Mouse (Mus musculus): Measurements from ENCODE around the gene Cldnd1.

The Cldnd1 gene

DNA sequence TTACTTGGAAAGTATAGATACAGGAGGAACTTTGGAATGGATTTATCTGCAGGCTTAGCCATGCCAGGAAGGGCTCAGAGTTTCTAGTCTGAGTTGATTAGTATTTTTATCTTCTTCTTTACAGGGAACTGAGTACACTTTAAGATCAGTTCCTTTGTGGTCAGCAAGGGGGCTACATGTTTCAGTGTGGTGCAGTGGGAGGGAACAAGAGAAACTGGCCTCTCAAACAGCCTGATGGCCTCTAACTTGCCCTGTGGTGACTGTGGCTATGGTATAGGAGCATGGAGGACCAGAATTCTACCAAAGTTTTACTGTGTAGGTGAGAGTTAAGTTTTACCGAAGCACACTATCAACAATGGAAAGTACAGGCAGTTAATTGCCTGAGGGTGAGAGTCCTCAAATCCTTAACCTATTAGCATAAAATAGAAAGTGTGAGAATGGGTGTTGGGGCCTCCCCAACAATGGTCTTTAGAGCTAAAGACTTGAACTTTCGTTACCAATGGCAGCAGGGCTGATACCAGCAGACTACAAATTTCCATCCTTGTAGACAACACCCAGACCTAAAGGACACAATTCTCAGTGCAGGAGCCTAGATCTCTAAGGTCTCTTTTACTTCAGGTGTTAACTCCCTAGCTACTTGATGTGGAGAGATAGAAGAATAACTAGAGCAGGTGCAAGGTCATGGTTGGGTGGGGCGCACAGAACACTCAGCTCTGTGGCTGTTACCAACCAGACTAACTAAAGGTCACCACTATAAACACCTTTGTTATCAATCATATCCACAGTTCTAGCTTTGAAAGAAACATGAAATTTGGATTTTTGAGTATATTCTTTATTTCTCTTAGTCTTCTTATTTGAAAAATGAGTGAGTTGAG, 18.9 kb upstream of the Cldnd1 start:
- no peak for DNase-seq (ENCODE audit: low spot score in 2 of 2)

DNA sequence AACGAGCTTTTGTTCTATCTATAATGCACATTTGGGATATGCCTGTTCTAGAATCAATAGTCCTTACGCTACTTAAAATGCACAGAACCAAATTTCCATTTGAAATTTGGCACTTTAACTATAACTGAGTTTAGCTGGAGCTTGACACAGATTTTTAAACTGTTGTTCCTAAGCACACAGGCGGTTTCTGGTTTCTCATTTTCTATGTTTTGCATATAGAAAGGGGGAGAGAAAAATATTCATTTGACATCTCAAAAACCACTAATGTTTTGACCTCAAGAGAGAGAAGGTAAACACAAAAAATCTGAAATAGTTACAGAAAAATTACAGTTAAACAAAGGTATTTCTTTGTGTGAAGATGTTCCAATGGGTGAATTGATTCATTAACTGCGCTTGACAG, 18.2 kb upstream of the Cldnd1 start:
- no peak for DNase-seq (ENCODE audit: low spot score in 2 of 2)

DNA sequence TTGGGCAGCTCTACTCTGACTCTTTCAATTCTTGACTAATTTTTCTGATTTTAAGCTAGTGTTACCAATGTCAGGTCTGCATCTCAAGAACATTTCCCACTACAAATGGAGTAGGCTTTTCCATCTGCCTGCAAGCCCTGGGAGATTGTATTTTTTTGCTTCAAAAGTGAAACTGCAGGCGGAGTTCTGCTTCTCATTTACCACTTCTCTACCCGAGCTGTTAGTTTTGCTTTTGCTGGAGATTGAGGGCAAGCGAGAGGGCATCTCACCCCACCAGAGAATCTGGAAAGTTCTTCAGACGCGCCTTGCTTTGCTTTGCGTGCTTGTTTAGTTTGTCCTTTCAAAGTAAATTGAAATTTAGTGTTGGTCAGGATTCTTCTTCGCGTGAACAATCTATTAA, 15.5 kb upstream of the Cldnd1 start:
- DNase-seq (ENCODE audit: low spot score in 2 of 2), result no peak

DNA sequence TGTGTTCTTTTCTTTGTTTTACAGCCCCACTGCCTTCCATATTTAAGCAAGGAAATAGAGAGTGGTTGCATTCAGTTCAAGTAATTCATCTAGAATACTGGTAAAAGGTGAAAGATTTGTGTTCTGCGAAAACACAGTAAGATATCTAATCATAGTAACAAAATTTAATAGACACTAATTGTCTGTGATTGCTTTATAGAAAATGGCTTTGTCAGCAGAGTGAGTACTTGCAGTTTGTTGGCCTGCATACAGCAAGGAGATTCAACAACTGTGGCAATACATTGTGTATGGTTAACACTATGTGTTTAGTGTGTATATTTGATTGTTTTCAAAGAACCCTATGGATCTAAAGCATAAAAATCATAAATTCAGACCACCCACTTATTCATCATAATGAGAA, 14.6 kb upstream of the Cldnd1 start:
- no peak for DNase-seq (ENCODE audit: low spot score in 2 of 2)

DNA sequence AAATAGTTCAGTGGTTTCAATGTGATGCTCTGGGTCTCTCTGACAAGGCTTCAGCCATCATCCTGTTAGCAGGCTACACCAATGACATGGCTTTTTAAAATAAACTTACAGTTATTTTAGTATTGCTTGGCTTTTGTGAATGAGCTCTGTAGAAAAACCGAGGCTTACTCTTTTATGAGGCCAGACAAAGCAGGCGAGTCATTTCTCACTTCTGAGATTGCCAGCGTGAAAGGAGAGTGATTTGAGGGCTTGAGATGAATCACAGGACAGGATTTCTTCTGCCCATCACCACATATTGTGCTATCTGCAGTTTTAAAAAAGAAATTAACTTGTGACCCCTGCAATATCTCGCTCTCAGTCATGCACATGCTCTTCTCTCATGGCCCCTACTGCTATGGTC, 12.7 kb upstream of the Cldnd1 start:
- no peak for DNase-seq (ENCODE audit: low spot score in 2 of 2)

DNA sequence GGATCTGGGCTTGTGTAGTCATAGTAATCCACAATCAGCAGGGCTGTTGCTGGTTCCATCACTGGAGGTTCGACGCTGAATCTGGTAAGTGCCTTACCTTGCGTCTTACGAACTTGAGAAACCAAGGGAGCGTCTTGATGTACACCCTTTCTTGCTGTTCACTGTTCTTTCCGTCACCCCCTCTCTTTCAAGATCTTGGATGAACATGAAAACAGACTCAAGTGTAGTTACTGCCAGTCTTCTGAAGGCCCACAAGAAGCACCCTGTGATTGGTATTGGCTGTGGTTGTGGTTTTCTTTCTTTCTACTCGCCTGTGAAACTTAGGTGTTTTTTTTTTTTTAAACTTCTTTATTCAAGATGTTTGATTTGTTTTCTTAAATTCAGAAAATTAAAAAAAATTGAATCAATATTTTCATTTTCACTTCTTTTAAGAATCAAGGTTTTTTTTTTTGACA, 9.0 kb upstream of the Cldnd1 start, which contains the start of gene Gpr15:
Gpr15 (minus strand) TSS at position 405 of the 455 bp plus-strand sequence.
- no peak for DNase-seq (ENCODE audit: low spot score in 2 of 2)

DNA sequence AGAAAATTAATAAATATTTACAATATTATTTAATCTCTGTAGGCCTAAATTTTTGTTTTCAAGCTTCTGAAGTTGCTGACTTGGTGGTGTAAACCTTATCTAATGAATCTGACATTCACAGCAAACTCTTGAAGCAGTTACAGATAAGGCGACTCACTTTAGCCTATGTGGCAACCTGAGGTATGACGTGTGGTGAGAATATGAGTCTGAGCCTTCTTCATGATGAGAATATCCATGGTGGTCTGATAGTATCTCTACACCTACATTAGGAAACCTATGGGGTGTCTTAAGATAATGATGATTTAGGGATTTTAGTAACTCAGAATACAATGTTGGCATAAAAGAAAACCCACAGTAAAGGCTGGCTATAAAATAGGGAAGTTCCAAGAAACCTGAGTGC, 5.4 kb upstream of the Cldnd1 start:
- DNase-seq (ENCODE audit: low spot score in 2 of 2), result no peak

DNA sequence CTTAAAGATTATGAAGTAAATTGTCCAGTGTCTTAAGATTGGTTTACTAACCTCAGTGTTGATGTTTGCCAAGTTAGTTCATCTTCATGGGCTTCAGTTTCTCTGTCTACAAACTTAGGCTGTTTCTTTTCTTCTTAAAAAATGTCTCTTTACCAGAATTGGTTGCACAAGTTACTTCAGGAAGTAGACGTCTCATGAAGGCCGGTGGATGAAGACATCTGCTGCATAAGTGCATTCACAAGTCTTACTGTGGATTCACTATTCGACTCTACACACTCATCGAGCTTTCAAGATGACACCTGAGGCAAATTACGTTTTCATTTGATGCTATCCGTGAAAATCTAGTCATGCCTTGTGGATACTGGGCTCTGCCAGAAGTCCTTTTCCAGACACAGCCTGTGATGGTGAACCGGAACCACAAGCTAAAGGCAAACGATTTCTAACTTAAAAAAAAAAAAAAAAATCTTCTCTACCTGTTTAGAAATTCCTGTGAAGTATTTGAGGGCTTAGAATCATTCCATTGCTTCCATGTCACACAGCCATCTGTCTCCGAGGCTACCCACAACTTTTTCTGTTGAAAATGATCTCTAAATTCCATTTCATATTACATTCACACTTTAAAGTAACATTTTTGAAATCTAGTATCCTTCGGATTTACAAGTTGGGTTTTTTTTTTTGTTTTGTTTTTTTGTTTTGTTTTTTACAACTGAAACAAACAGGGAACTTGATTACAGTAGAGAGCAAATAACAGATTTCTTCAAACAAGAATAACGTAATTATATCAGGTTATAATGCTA, 832 bp upstream of the Cldnd1 start:
- no peak for DNase-seq (ENCODE audit: low spot score in 2 of 2)

DNA sequence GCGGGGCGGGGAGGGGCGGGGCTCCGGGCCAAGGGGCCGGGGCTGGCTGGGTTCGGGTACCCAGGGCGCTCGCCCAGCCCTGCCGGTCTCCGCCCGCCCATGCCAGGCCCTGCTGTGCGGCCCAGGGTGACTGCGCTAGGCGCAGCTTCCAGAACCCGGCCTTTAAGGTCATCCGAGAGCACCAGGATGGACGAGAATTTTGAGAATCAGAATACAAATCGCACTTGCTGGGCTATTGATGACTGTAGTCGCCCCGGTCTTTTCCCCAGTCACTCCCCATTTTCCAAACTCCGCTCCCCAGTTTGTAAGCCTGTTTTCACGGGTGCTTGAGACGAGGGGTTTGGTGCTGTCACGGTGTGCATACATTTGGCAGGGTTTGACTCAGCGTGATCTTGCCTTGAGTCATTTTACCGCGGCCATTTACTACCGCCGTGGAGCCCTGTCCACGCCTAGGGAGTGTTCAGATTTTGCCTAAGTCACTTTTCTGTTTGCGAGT, 514 bp downstream of the Cldnd1 start:
- no peak for DNase-seq (ENCODE audit: low spot score in 2 of 2)

DNA sequence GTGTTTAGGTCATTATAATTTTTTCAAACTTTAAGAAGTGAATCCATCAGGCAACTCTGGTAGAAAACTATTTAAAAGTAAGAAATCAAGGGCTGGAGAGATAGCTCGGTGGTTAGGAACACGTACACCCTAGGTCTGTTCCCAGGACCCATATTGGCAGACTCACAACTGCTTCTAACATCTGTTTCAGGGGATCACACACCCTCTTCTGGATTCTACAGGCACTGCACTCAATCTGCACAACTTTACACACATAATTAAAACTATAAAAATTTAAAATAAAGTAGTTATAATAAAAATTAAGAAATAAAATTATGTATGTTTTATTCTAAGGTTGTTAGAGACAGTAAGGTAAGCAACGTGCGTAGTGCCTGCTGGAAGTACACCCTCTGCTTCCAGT, 10.5 kb downstream of the Cldnd1 start:
- DNase-seq (ENCODE audit: low spot score in 2 of 2), result no peak

DNA sequence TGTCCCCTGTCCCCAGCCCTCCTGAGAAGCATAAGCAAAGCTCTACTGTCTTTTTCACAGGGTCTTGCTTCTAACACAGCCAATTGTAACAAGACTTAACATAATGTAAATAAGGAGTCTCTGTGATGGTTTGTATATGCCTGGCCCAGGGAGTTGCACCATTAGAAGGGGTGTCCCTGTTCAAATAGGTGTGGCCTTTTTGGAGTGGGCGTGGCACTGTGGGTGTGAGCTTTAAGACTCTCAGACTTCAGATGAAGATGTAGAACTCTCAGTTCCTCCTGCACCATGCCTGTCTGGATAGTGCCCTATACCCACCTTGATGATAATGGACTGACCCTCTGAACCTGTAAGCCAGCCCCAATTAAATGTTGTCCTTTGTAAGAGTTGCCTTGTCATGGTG, 11.1 kb downstream of the Cldnd1 start:
- no peak for DNase-seq (ENCODE audit: low spot score in 2 of 2)

DNA sequence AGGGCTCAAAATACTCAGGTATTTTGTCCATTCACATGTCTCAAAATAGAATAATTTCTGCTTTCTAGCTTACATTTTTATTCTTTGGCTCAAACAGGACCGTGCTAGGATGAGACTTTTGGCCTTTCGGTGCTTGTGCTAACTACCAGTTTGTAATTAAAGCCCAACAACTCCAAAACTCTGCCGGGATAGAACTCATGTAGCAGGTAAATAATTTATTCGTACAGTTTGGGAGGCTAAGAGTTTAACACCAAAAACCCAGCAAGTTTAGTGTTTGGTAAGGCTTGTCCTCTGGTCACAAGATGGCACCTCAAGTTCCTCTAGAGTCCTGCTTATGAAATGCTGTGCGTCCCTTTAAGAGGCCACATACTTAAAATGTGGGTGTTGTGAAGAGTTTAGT, 13.0 kb downstream of the Cldnd1 start:
- no peak for DNase-seq (ENCODE audit: low spot score in 2 of 2)

DNA sequence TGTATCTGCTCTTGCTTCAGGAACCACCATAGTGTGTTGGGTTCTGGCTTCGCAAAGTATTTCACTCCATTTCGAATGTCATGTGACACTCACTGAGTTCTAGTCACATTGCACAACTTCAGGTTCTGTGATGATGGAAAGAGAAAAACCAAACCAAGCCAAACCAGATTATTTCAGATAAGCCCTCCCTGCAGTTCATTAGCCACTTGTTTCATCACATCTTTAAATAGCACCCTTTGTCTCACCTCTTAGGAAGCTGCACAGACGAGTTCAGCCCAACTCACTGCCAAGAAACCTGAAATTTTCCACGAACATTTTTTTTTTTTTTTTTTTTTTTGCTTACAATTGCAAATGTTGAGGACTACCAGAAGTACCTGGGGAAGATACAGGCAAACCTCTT, 19.0 kb downstream of the Cldnd1 start:
- DNase-seq (ENCODE audit: low spot score in 2 of 2), result no peak

DNA sequence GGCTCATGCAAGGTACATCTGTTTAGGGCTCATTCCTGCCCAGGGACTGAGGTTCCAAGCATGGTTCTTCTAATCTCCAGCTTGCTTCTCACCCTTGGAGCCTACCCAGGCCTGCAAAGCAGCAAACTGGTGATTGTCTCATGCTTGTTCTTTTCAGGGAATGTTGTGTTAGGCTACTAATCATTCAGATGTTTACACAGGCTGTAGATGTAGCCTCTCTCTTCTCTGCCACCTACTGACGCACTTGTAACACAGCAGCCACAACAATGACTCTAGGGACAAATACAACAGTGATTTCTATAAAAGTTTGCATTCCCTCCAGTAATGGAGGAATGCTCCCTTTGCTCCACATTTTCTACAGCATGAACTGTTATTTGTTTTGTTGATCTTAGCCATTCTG, 23.6 kb downstream of the Cldnd1 start:
- no peak for DNase-seq (ENCODE audit: low spot score in 2 of 2)

DNA sequence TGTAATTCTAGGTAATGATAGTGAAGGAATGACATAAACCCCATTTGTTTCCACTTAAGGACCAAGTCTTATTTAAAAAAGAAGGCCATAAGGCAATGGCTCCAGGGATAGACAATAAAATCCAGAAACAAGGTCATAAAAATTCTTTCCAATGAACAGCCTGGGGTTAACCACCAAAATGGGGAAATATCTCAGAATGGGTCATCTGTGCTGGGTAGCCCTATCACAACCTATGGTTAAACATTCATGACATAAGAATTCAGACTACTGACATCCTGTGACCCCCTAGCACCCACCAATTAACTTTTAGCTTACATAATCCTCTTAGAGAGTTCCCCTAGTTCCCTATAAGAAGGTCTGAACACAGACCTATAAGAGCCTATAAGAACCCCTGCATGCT, 28.5 kb downstream of the Cldnd1 start:
- no peak for DNase-seq (ENCODE audit: low spot score in 2 of 2)

DNA sequence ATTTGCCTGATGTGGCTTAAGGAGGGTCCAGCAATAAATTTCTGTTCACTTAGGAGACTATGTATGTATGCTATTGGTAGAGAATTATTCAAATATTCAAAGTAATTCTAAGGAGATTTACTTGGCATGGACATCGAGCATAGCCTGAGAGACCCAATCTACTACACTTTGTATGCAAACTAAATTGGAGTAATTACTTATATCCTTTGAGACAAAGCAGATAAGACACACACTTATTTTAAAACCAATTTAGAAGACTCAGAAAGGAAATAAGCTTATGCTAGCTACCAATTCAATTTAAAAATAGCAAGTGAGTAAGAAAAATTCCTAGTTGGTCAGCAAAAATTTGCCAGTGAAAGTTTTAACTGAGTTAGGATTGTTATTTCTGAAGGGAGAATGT, 35.4 kb downstream of the Cldnd1 start, which contains the start of gene Olfr172:
Olfr172 (minus strand) TSS at position 101 of the 400 bp plus-strand sequence.
- DNase-seq (ENCODE audit: low spot score in 2 of 2), result no peak

Measured in urinary bladder, postnatal 4 days (tissue).